8 mouse cellular contexts compared by ENCODE assay signal in genomic region chr1:106172301-106172930, GRCm38 (mm10). TPM values are rescaled to one million over a fixed set of nuclear protein-coding genes. Genes with fewer than 3 reads are reported as not detected.
A peak's percentile ranks its signal among the peaks of the same experiment; 100 is the strongest.
DNase-seq lines count a peak whose midpoint lies in the region; ATAC-seq and TF ChIP-seq lines count a peak whose summit lies in the region.

No protein-coding gene starts in this region.

- peak overlapping the region; percentile 99 for H3K27ac ChIP-seq in cortical plate, adult 2 months (ENCODE audit: insufficient read depth, low read length)
- H3K27ac ChIP-seq in kidney, adult 2 months (ENCODE audit: insufficient read depth, low read depth, low read length) = peak overlapping the region; percentile 70
- no peak overlapping the region; the same call in 1 of the 2 replicates for H3K27ac ChIP-seq in liver, embryonic 13.5 days
- H3K27ac ChIP-seq in stomach, embryonic 15.5 days = peak overlapping the region; percentile 89

- H3K4me3 ChIP-seq in cortical plate, adult 2 months (ENCODE audit: insufficient read depth, low read length) = peak overlapping the region; percentile 89
- H3K4me3 ChIP-seq in kidney, adult 2 months (ENCODE audit: insufficient read depth, low read depth, low read length) = peak overlapping the region; percentile 96
- peak overlapping the region; percentile 82 for H3K4me3 ChIP-seq in liver, embryonic 13.5 days (replicated peaks)
- peak overlapping the region; percentile 81 for H3K4me3 ChIP-seq in stomach, embryonic 15.5 days (replicated peaks)

- H3K4me1 ChIP-seq in cortical plate, adult 2 months (ENCODE audit: control insufficient read depth, insufficient read depth, low read length) = peaks cover 1% of the 10 kb centered on the region; the same call in 1 of the 2 replicates
- H3K4me1 ChIP-seq in kidney, adult 2 months (ENCODE audit: control insufficient read depth, insufficient read depth, low read length) = peaks cover 8% of the 10 kb centered on the region; the same call in 1 of the 2 replicates
- peaks cover 30% of the 10 kb centered on the region for H3K4me1 ChIP-seq in liver, embryonic 13.5 days (replicated peaks)
- H3K4me1 ChIP-seq in stomach, embryonic 15.5 days = peaks cover 8% of the 10 kb centered on the region; the same call in 1 of the 2 replicates

- ATAC-seq in granulocyte monocyte progenitor cell, adult 5-6 weeks (replicated peaks; ENCODE audit: poor library complexity, severe bottlenecking) = peak; percentile 15
- ATAC-seq in liver, embryonic 13.5 days (ENCODE audit: low read depth) = peak; percentile 11
- ATAC-seq in stomach, embryonic 15.5 days (ENCODE audit: insufficient read depth, low FRiP score, low read depth) = no peak

- TF ChIP-seq CTCF in cortical plate, adult 2 months (IDR thresholded peaks at IDR 0.05; ENCODE audit: extremely low read depth, insufficient read depth, low read length) = no peak
- no peak for TF ChIP-seq CTCF in kidney, adult 2 months (conservative IDR thresholded peaks at IDR 0.05; ENCODE audit: insufficient read depth, insufficient read length, low read depth, low read length)

- no peak for TF ChIP-seq POLR2A in cortical plate, adult 2 months (IDR thresholded peaks at IDR 0.05; ENCODE audit: extremely low read depth, insufficient read depth, low read length)
- TF ChIP-seq POLR2A in kidney, adult 2 months (IDR thresholded peaks at IDR 0.05; ENCODE audit: low read depth, low read length) = no peak

- H3K9ac ChIP-seq in liver, embryonic 13.5 days = peak overlapping the region; percentile 89
- peak overlapping the region; percentile 84 for H3K9ac ChIP-seq in stomach, embryonic 15.5 days

- under 1% methylated on average over 77 of the region's 77 CpGs for WGBS in kidney, adult 2 months
- WGBS in liver, embryonic 13.5 days (ENCODE audit: insufficient replicate concordance) = under 1% methylated on average over 70 of the region's 77 CpGs
- under 1% methylated on average over 61 of the region's 77 CpGs for WGBS in stomach, embryonic 15.5 days

- peak overlapping the region; percentile 95 for H3K4me2 ChIP-seq in liver, embryonic 13.5 days
- peak overlapping the region; percentile 83 for H3K4me2 ChIP-seq in stomach, embryonic 15.5 days

- DNase-seq in 3134 (ENCODE audit: extremely low read depth, insufficient read length, low spot score) = peak; percentile 81
- peak; percentile 37 for DNase-seq in T-cell, adult 2 months (ENCODE audit: low spot score)
- DNase-seq in kidney, adult 2 months = peak; percentile 58
- DNase-seq in liver, embryonic 13.5 days = peak; percentile 39
- DNase-seq in neural tube, embryonic 10.5 days (ENCODE audit: extremely low spot score, low spot score) = peak; percentile 77

- H3K27me3 ChIP-seq in kidney, adult 2 months (replicated peaks; ENCODE audit: control insufficient read depth, insufficient read depth, low read length) = no peaks in the 10 kb centered on the region
- peaks cover 15% of the 10 kb centered on the region for H3K27me3 ChIP-seq in liver, embryonic 13.5 days
- no peaks in the 10 kb centered on the region for H3K27me3 ChIP-seq in stomach, embryonic 15.5 days (replicated peaks)

- H3K9me3 ChIP-seq in liver, embryonic 13.5 days (replicated peaks) = no peaks in the 10 kb centered on the region
- no peaks in the 10 kb centered on the region for H3K9me3 ChIP-seq in stomach, embryonic 15.5 days

- no peaks in the 10 kb centered on the region for H3K36me3 ChIP-seq in kidney, adult 2 months (ENCODE audit: control insufficient read depth, insufficient read depth, low read length)
- H3K36me3 ChIP-seq in liver, embryonic 13.5 days = no peaks in the 10 kb centered on the region
- H3K36me3 ChIP-seq in stomach, embryonic 15.5 days = no peaks in the 10 kb centered on the region

RNA-seq across cellular contexts. Expression of gene Phlpp1, which starts 0.9 kb away (rescaled TPM):
- 47.1 and 49.8 TPM in 2 replicates for polyA plus RNA-seq in cortical plate, adult 2 months (2012; rRNA removed)
- total RNA-seq in granulocyte monocyte progenitor cell, adult 5-6 weeks (2014; fragmentation: Nextera tagmentation) = 0.94 and 2.2 TPM in 2 replicates
- total RNA-seq in granulocyte monocyte progenitor cell, adult 5-6 weeks (2017) = 1.7 and 2.1 TPM in 2 replicates
- polyA plus RNA-seq in kidney, adult 2 months (2012; rRNA removed) = 10.2 and 12.0 TPM in 2 replicates
- 0.54 and 0.61 TPM in 2 replicates for polyA plus RNA-seq in liver, embryonic 13.5 days (2015; fragmentation: Nextera tagmentation; extraction: Ambion mirVana)
- polyA plus RNA-seq in stomach, embryonic 15.5 days (2015; fragmentation: Nextera tagmentation; extraction: Ambion mirVana) = 3.0 and 3.5 TPM in 2 replicates
